Mouse (Mus musculus): Measurements from ENCODE around the gene Wnk2.
"Not testable (repeated sequence)": the region's sequence is repeated elsewhere in the genome, so short reads cannot be mapped to it uniquely, and the experiment has no call there.

Gene Wnk2

DNA sequence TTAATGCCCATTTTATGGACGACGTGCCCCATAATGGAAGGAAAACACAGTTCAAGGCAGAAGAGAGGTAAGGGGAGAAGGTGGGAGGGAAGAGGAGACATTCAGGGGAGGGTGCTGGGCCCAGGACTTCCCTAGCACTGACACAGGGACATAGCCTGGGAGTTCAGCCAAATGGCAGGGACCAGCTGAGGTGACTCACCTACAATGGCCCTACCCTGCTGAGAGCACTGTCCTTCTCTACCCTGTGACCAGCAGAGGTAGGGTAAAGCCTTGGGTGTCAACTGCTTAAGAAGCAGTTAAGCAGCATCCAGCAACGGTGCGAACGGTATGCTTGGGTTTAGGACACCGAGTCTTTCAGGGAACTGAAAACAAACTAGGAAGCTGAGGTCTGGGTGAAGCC, 58.9 kb downstream of the Wnk2 start:
- DNase-seq, result no peak

DNA sequence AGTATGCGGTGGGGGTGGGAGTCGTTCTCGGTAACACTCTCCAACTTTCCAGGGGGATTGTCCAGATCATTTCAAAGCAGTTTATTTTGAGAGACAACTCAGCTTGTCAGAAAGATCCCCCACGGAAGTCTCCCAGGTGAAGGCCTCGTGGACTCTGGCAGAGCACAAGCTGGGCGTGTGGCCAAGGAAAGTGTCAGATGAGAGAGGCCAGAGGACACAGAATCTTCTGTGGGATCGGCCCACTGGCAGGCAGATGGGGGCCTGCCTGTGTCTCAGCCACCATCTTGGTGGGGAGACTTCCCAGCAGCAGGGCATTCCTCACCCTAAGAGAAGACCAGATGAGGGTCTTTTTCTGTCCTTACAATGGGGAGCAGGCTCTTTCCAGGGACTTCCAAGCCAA, 60.4 kb downstream of the Wnk2 start:
- DNase-seq, result no peak

DNA sequence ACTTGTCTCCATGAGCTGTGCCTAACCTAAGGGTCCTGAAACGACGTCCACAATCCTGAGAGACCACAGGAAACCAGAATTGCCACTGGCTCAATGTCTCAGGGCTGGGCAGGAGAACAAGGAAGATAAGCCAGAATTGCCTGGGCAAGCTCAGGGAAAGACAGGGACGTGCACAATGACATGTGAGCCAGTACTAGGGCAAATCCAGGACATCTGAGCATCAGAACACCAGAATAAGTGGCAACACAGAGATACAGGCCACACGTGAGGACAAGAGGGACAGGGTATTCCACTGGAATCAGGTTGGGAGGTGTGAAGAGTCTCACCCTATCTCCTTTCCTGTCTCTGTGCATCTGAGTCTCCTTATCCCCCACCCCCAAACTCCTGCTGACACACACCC, 61.4 kb downstream of the Wnk2 start:
- no peak for DNase-seq

DNA sequence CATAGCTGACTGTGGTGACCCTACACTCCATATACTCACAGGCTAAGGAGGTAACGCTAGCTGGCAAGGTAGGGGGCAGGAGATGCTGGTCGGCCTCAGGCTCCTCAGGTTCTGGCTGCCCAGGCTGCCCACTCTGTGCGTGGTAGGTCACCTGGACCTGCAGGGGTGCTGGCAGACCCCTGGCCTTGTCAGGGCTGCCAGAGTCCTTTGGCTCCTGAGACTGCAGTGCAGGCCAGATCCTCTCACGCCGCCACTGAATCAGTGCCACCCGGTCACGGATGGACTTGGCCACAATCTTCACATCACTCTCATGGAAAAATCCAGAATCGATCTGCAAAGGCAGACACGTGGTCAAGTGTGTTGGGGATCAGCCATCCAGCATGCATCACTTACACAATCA, 62.6 kb downstream of the Wnk2 start:
- DNase-seq, result no peak

DNA sequence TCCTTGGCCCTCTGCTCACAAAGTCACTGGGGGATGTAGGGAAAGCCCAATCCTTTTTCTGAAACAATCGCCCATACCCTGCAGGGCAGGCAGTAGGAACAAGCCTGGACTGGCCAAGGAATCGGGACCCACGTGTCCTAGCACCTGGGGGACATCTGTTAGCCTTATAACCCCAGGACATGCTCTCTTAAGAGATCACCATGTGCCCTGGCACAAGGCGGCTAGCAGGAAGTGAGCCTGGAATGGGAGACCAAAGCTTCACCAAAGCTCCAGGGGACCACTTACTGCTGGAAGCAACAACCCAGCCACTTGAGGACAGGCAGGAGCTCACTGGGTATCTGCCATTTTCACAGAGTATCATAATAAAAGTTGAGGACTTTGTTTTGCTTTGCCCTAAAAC, 63.0 kb downstream of the Wnk2 start:
- DNase-seq, result no peak

DNA sequence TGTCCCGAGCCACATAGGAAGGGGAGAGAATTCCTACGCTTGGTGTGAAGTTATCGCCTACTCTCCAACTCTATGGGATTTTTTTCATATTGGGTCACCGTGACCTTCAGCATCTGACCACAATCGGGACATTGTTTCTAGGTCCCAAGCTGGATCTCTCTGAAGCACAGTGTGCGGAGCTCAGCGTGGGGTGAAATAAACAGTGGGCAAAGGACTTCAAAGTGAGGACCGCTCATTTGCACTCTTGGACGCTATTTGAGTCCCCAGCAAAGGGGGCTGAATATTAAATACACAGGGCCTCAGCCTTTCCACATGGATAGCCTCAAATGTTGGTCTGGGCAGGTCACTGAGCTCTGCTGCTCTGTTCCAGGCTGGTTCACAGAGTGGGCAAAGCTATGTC, 63.9 kb downstream of the Wnk2 start:
- no peak for DNase-seq

DNA sequence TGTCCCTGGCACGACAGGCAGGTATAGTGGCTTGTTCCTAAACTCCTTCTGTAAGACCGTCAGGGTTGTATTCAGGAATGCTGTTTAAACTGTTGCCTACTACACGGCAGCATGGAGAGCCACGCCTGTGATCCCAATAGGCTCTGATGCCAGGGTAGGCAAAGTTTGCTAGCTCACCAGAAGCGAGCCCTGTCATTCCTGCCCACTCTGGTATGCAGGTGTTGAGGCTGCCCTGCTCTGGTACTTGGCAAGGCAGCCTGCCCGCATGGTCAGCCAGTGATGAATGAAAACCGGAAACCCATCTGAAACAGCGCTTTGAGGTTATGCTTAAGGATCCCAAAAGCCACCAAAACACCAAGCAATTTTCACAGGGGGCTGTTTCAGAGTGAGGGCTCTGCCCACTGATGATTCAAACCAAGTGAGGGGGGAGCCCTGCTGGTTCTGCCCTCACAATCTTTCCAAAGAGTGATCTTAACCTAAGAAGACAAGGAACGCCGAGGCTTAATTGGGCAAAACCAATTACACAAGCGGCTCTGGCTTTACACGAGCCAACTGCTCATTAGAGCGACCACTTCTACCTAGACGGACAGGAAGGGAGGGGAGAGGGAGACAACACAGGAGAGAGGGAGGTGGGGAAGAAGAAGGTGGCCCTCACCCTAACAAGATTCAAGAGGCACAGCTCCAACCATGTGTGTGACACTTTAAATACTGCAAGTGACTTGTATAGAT, 65.5 kb downstream of the Wnk2 start:
- DNase-seq, result no peak

DNA sequence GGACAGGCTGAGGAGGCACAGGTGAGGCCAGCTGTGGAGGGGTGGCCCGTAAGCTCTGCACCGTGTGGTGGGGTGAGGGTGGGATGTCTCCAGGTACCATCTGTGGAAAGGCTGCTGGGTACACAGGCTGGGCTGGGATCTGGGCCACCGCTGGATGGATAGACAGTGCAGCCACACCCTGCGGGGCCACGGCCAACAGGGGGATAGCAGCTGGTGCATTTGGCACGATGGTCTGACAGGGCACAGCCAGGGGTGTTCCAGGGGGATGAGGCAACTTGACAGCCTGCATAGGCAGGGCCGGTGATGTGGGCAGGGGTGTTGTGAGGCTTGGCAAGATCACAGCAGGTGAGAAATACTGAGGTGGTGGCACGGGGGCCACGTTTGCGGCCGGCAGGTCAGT, 71.6 kb downstream of the Wnk2 start:
- no peak for DNase-seq

DNA sequence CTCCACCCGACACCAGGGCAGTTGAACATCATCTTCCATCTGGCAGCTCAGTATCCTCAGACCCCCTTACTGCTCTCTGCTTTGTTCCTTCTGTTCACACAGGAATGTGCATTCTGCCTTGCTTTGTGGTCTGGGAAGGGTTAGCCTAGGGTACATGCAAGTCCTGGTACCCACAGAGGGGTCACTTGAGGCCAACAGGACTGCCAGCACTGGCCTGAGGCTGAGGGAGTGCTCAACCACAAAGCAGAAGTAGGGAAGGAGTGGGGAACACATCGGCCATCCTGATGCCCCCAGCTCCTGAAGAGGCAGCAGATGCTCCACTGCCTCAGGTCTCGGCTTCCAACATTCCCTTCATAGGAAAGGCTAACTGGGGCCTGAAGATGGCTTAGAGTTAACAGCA, 72.4 kb downstream of the Wnk2 start:
- no peak for DNase-seq

DNA sequence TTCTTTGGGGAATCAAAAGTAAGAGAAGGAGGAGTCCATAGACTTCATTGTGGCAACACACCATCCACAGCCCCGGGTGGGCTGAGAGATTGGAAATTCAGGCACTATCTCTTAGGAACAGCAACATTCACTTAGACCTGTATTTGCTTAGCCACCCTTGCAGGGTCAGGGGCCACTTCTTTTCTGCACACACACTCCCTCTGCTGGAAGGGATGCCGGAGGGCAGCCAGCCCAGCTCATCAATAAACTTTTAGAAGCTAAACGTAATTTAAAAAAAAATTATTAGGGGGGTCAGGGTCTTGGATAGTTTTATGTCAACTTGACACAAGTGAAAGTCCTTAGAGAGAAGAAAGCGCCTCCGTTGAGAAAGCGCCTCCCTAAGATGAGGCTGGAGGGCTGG, 74.5 kb downstream of the Wnk2 start:
- DNase-seq, result no peak

DNA sequence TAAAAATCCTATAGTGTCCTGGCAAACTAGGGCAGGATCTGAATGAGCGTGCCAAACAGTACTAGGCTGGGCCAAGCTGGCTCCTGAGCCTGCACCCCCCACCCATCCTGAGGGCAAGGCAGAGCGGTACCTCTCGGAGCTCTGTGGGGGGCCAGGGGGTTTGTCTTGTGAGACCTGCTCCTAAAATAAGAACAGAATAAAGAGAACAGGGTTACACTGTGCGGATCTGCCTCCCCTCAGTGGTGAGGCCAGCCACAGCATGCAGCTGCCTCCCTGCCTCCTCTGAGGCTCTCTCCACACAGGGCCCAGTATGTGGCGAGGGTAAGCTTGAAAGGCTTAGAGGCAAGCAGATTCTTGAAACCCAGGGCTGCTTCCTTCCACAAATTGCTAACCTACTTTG, 76.0 kb downstream of the Wnk2 start:
- DNase-seq, result no peak

DNA sequence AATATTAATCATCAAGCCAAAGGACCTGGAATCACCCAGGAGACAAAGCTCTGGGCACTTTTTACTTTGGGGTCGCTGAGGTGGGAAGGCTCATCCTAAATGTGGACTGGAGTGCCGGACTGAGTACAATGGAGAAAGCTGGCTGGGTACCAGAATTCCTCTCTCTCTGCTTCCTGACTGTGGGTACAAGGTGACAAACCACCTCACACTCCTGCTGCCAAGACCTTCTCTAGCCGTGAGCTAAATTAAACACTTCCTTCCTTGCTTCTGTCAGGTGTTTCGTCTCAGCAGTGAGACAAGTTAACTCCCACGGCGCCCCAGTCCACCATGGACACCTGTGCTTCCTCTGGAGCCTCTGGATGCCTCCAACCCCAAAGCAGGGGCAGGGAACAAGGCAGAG, 77.8 kb downstream of the Wnk2 start:
- no peak for DNase-seq

DNA sequence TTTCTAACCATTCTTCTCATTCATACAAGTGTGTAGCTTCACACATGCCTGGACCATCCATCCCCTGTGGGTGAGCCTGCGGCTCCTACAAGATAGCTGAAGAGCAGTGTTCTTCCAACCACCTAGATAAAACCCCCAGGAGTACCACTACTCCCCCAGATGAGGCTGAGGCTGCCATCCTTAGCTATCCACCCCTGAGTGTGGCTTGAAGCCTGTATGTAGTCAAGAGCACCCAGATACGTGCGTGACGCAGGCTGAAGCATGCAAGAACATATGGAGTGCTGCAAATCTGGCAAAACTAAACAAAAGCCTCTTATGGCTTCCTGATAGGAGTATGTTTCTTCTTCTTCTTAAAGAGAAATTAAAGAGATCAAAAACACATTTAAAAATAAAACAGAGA, 78.4 kb downstream of the Wnk2 start:
- no peak for DNase-seq

DNA sequence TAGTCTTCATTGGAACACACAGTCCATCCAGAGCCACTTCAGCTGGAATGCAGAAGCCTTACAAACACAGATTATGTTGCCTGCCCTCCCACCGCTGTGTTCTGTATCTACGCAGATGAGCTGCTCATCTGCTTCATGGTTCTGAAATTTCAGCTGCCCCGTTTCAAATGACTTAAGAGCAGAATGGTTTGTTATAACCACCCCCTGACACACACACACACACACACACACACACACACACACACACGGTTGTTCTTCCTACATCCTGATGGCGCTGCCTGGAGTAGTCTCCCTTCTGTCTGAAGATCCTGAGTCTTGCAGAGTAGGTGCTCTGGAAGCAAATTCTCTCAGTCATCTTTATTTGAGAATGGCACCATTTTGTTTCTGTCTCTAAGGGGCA, 83.6 kb downstream of the Wnk2 start:
- DNase-seq, result no peak

DNA sequence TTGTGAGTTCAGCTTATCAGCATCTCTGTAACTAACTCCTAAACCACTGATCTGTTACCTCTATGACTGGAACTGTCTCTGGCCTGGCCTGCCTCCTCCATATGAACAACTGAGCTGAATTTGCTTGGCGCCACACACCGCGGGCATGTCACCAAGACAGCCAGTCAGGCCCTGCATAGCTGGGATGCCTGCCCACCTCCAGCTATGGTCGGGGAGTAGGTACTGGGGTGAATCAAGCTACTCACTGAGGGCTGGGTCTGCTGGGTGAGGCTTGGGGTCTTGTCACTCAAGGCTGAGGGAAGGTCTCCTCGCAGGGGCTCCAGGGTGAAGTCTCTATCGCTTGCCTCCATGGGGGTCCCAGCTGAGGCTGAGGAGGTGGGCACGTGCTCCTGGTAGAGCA, 87.4 kb downstream of the Wnk2 start:
- DNase-seq, result no peak

DNA sequence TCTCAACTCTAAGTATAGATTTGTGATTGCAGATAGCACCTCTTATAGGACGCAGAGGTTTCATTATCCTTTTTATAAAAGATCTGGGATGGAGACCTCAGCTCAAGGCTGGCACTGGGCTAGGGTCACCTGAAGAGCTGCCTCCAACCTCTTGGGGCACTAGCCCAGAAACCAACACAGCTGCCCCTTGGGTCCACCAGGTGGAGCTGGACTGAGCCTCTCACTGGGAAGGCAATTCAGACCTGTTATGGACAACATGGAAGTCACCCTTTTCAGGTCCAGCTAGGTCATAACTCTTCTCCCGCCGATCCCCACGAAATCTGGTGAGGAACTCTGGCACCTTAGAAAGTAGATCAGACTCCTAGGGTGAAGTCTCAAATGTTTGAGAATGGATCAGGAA, 89.3 kb downstream of the Wnk2 start:
- no peak for DNase-seq

DNA sequence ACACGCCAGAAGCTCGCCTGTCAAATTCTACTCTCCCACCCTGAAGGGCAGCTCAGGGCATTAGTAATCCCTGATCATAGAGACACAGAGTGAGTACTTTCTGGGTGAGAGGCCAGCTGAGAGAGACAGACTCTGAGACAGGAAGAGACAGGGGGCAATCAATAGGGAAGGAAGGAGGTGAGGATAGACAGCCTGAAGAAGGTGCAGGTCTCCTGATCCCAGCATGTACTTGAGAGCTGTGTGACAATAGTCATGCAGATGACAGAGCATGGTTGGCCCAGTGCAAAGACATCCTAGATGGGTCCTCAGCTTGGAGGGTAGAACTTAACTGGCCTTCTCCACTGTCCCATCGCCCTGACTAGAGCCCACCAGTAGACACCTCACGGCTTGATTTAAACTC, 91.5 kb downstream of the Wnk2 start:
- no peak for DNase-seq

DNA sequence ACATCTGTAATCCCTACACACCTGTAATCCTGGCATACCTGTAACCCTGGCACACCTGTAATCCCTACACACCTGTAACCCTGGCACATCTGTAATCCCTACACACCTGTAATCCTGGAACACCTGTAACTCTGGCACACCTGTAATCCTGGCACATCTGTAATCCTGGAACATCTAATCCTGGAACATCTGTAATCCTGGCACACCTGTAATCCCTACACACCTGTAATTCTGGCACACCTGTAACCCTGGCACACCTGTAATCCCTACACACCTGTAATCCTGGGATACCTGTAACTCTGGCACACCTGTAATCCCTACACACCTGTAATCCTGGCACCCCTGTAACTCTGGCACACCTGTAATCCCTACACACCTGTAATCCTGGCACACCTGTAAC, 93.1 kb downstream of the Wnk2 start:
- DNase-seq, result not testable (repeated sequence)

DNA sequence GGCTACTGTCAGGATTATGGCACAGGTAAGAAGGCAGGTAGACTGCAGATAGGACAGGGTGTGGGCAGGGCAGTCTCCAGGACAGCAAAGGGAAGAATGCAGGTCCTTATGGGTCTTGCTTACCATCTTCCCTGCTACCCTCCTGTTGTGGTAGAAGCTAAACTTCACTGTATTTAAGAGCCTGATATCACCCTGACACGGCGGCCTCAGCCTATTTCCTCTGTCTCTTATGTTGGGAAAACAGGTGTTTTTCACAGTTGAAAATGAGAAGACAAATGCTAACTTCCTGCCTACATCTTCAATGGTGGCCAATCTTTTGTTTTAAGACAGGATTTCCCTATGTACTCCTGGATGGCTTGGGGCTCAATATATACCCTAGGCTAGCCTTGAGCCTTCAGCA, 94.5 kb downstream of the Wnk2 start:
- DNase-seq, result peak; percentile 45

DNA sequence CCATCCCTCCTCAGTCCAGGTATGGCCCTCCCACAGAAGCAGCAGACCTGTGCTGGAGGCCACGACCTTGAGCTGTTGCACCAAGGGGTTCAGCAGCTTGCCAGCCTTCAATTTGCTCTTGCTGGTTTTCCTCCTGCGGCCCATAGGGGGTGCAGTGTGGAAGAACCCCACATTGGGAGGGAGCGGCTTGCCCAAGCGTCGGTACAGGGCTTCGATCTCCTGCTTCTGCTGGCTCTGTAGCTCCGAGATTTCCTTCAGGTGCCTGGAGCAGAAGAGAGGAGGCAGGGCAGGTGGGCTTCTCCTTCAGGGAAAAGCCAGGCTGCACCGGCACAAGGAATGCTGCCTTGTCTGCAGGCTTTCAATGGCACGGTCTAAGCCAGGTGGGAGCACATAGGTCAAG, 95.3 kb downstream of the Wnk2 start:
- peak; percentile 62 for DNase-seq

DNA sequence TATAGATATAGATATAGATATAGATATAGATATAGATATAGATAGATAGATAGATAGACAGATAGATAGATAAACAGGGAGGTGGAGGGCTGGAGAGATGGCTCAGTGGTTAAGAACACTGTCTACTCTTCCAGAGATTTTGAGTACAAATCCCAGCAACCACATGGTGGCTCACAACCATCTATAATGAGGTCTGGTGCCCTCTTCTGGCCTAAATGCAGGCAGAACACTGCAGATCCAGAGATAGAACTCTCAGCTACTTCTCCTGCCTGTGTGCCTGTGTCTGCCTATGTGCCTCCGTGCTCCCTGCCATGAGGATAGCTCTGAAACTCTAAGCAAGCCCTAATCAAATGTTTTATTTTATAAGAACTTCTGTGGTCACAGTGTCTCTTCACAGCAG, 100.4 kb downstream of the Wnk2 start:
- DNase-seq, result peak; percentile 37

DNA sequence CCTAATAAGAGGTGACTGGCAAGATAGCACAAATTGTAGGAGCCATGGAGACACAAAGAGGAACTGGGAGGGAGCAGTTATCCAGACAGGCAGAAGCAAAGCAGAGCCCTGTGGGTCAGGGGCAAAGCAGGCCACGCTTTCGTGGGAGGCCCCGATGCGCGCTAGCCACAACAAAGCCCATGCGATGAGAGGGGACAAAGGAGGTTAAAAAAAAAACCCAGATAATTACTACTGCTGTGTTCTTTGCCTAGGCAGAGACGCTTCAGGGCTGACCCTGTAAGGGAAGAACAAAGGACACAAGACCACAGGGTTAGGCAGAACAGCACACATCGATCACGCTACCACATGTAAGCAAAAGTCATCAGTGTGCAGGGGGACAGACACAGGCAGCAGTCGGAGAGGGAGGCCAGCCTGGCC, 103.7 kb downstream of the Wnk2 start:
- no peak for DNase-seq

DNA sequence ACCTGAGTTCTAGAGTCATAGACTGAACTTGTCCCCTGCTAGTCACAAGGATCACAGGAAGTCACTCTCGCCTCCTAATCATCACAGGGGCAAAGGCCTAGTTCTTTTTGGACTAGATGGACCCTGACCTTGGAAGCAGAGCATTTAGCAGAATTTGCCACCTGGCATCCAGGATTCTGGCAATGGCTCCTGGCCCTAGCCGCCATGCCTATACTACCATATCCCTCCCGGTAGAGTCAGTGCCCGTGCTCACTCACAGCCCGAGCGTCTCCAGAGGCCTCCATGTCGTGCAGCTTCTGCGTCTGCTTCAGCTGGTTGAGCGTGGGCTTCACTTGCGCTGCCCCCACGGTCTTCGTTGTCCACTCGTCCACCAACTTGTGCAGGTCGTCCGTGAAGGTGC, 105.4 kb downstream of the Wnk2 start:
- DNase-seq, result no peak

DNA sequence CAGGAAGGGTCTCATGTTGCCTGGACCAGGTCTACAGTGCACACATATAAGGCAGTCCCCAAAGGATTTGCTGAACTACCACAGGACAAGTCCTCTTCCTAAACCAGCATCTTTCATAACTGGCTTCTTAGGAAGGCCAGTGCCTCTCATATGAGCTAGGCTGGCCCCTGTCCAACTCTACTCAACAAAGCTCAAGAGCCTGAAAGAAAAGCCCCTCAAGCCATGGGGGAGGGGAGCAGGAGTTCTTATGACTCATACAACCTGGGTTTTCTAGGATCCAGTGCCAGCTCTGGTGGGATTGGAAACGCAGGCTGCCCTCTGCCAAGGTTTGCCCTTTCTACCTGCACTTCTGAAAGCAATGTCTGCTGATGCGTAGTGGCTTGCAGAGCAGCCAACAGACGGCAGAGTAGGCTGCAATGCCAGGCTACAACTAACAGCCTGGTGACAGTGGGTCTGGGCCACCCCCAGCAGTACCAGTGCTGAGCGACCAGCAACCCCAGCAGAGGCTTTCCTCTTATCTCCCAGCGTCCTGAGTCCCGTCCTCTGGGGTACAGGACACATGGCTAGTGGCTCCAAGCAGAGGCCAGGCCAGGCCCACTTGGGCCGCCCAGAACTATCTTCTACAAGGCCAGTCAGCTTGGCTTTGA, 110.8 kb downstream of the Wnk2 start:
- DNase-seq, result no peak

DNA sequence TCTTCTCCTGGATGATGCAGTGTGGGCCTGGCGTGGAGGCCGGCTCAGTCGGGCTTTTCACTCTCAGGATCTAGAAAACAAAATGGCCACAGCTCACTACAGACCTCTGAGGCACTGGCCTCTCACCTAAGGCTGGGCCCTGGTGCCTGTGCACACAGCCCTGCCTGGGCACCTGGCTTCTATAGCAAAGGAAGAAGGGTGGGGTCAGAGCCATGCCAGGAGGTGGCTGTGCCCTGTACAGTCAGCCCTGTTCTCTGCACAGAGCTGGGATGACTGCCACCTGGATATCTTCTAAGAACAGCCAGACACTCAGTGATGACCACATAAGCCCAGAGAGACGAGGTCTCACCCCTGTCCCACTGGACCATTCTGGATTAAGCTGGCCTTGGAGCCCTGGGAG, 111.4 kb downstream of the Wnk2 start:
- no peak for DNase-seq

All from thymus, postnatal 25 days (tissue).